Mouse (Mus musculus): ENCODE measurements around the gene Chka. TPM values are rescaled to one million over a fixed set of nuclear protein-coding genes. Genes with fewer than 3 reads are reported as not detected.
A peak's percentile ranks its signal among the peaks of the same experiment; 100 is the strongest.

Gene Chka
- polyA plus RNA-seq, 1 experiment from 2014 or later = 60.8 TPM

DNA sequence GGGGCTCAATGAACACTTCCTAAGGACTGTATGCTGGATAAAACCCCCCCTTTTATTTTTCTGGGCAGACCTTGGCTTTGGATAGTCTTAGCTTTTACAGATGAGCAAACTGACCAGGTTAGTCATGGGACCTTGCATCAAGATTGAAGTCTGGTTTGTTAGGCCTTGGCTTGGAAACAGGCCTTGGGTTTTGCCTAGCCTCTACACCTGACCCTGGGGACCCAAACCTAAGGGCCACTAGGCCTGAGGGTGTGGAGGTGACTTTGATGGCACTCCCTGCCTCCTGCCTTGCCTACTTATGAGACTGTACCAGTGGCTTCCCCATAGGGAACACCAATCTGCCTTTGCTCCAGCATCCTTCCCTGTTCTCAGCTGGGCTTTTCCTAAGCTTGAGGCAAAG lies 68.4 kb downstream of the Chka start:
- no peaks in the 10 kb centered on the region for H3K27me3 ChIP-seq (ENCODE audit: control insufficient read depth, insufficient read depth, low read length)
- no peaks in the 10 kb centered on the region for H3K4me1 ChIP-seq (ENCODE audit: control insufficient read depth, insufficient read depth, low read length)
- H3K9ac ChIP-seq (replicated peaks; ENCODE audit: low read depth, low read length) = no peak overlapping the region
- H3K36me3 ChIP-seq (ENCODE audit: control insufficient read depth, insufficient read depth, low read length) = no peaks in the 10 kb centered on the region
- ATAC-seq (ENCODE audit: insufficient number of reproducible peaks, insufficient read depth, low FRiP score, low read depth) = no peak
- H3K4me3 ChIP-seq (ENCODE audit: low read depth, low read length) = no peak overlapping the region
- H3K9me3 ChIP-seq (ENCODE audit: control insufficient read depth, low read depth, low read length) = no peaks in the 10 kb centered on the region
- H3K4me2 ChIP-seq (replicated peaks; ENCODE audit: low read depth, low read length) = no peak overlapping the region
- no peak overlapping the region for H3K27ac ChIP-seq (ENCODE audit: low read length)

GRCm38 (mm10) chr19:3922661-3923371 lies 71.2 kb downstream of the Chka start:
- Histone ChIP-seq H3K9me3 (ENCODE audit: control insufficient read depth, low read depth, low read length) (no peaks in the 10 kb centered on the region), H3K27me3 (ENCODE audit: control insufficient read depth, insufficient read depth, low read length) (no peaks in the 10 kb centered on the region), H3K9ac (replicated peaks; ENCODE audit: low read depth, low read length) (no peak overlapping the region), H3K27ac (ENCODE audit: low read length) (no peak overlapping the region), H3K36me3 (ENCODE audit: control insufficient read depth, insufficient read depth, low read length) (no peaks in the 10 kb centered on the region), H3K4me3 (ENCODE audit: low read depth, low read length) (no peak overlapping the region), H3K4me1 (ENCODE audit: control insufficient read depth, insufficient read depth, low read length) (no peaks in the 10 kb centered on the region), H3K4me2 (replicated peaks; ENCODE audit: low read depth, low read length) (no peak overlapping the region)
- WGBS = 53% methylated on average over 10 of the region's 10 CpGs
- no peak for ATAC-seq (ENCODE audit: insufficient number of reproducible peaks, insufficient read depth, low FRiP score, low read depth)

DNA sequence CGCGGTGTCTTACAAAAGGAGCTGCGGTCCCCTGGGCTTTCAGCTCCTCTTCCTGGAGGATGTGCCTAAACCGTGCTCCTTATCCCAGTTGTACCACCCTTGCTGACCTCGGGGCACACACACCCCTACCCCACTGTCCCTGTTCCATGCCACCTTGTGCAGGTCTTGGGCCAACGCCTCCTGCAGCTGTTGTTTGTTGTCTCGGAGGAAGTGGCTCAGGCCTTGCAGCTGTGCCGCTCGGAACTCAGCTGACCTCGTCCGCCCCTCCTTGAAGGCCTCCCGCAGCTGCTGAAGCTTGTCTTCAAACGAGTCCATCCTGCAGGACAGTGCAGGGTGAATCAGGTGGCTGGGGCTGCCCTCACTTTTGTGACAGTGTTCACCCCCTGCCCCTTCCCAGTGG lies 72.0 kb downstream of the Chka start:
- H3K27ac ChIP-seq (ENCODE audit: low read length) = peak overlapping the region; percentile 27
- no peaks in the 10 kb centered on the region for H3K27me3 ChIP-seq (ENCODE audit: control insufficient read depth, insufficient read depth, low read length)
- WGBS = 40% methylated on average over 13 of the region's 13 CpGs
- no peaks in the 10 kb centered on the region for H3K9me3 ChIP-seq (ENCODE audit: control insufficient read depth, low read depth, low read length)
- H3K4me2 ChIP-seq (replicated peaks; ENCODE audit: low read depth, low read length) = no peak overlapping the region
- ATAC-seq (ENCODE audit: insufficient number of reproducible peaks, insufficient read depth, low FRiP score, low read depth) = no peak
- H3K4me1 ChIP-seq (ENCODE audit: control insufficient read depth, insufficient read depth, low read length) = no peaks in the 10 kb centered on the region
- H3K9ac ChIP-seq (replicated peaks; ENCODE audit: low read depth, low read length) = no peak overlapping the region
- H3K4me3 ChIP-seq (ENCODE audit: low read depth, low read length) = no peak overlapping the region
- no peaks in the 10 kb centered on the region for H3K36me3 ChIP-seq (ENCODE audit: control insufficient read depth, insufficient read depth, low read length)

DNA sequence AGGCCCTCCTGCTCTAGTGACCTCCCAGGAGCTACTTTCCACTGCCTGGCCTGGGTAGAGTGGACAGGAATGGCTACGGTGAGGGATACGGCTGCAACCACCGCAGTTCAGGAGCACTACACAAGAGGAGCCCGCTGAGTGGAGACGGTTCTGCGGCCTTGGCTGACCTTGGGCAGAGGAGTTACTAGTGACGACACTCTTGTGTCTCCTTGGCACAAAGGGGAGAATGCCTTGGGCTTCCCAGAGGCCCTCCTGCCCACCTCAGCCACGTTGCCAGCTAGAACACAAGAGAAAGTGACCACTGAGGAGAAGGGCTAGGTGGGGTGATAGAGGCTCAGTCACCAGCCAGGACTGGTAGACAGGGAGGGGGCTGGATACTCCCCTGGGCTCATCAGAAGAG lies 72.6 kb downstream of the Chka start:
- no peak for ATAC-seq (ENCODE audit: insufficient number of reproducible peaks, insufficient read depth, low FRiP score, low read depth)
- H3K4me1 ChIP-seq (ENCODE audit: control insufficient read depth, insufficient read depth, low read length) = peaks cover 3% of the 10 kb centered on the region; the same call in 1 of the 2 replicates
- 78% methylated on average over 8 of the region's 8 CpGs for WGBS
- peak overlapping the region; percentile 27; the same call in 1 of the 2 replicates for H3K27ac ChIP-seq (ENCODE audit: low read length)
- no peaks in the 10 kb centered on the region for H3K9me3 ChIP-seq (ENCODE audit: control insufficient read depth, low read depth, low read length)
- H3K9ac ChIP-seq (replicated peaks; ENCODE audit: low read depth, low read length) = no peak overlapping the region
- no peaks in the 10 kb centered on the region for H3K36me3 ChIP-seq (ENCODE audit: control insufficient read depth, insufficient read depth, low read length)
- no peaks in the 10 kb centered on the region for H3K27me3 ChIP-seq (ENCODE audit: control insufficient read depth, insufficient read depth, low read length)
- H3K4me3 ChIP-seq (ENCODE audit: low read depth, low read length) = no peak overlapping the region
- no peak overlapping the region for H3K4me2 ChIP-seq (replicated peaks; ENCODE audit: low read depth, low read length)

GRCm38 (mm10) chr19:3924868-3925267 lies 73.3 kb downstream of the Chka start:
- Histone ChIP-seq H3K27ac (ENCODE audit: low read length) (no peak overlapping the region), H3K36me3 (ENCODE audit: control insufficient read depth, insufficient read depth, low read length) (no peaks in the 10 kb centered on the region), H3K9ac (replicated peaks; ENCODE audit: low read depth, low read length) (no peak overlapping the region), H3K4me2 (replicated peaks; ENCODE audit: low read depth, low read length) (no peak overlapping the region), H3K9me3 (ENCODE audit: control insufficient read depth, low read depth, low read length) (no peaks in the 10 kb centered on the region), H3K4me3 (ENCODE audit: low read depth, low read length) (no peak overlapping the region), H3K27me3 (ENCODE audit: control insufficient read depth, insufficient read depth, low read length) (no peaks in the 10 kb centered on the region), H3K4me1 (ENCODE audit: control insufficient read depth, insufficient read depth, low read length) (peaks cover 10% of the 10 kb centered on the region)
- ATAC-seq (ENCODE audit: insufficient number of reproducible peaks, insufficient read depth, low FRiP score, low read depth) = no peak
- 95% methylated on average over 7 of the region's 7 CpGs for WGBS

GRCm38 (mm10) chr19:3925859-3926258 lies 74.3 kb downstream of the Chka start:
- WGBS = 80% methylated on average over 6 of the region's 6 CpGs
- Histone ChIP-seq H3K9me3 (ENCODE audit: control insufficient read depth, low read depth, low read length) (no peaks in the 10 kb centered on the region), H3K4me2 (replicated peaks; ENCODE audit: low read depth, low read length) (no peak overlapping the region), H3K27me3 (ENCODE audit: control insufficient read depth, insufficient read depth, low read length) (no peaks in the 10 kb centered on the region), H3K4me1 (ENCODE audit: control insufficient read depth, insufficient read depth, low read length) (peaks cover 18% of the 10 kb centered on the region), H3K36me3 (ENCODE audit: control insufficient read depth, insufficient read depth, low read length) (no peaks in the 10 kb centered on the region), H3K27ac (ENCODE audit: low read length) (no peak overlapping the region), H3K9ac (replicated peaks; ENCODE audit: low read depth, low read length) (no peak overlapping the region), H3K4me3 (ENCODE audit: low read depth, low read length) (no peak overlapping the region)
- no peak for ATAC-seq (ENCODE audit: insufficient number of reproducible peaks, insufficient read depth, low FRiP score, low read depth)

- no peaks in the 10 kb centered on the region for H3K36me3 ChIP-seq (ENCODE audit: control insufficient read depth, insufficient read depth, low read length)
- H3K9ac ChIP-seq (replicated peaks; ENCODE audit: low read depth, low read length) = no peak overlapping the region; the same call in 1 of the 2 replicates
- peaks cover 18% of the 10 kb centered on the region for H3K4me1 ChIP-seq (ENCODE audit: control insufficient read depth, insufficient read depth, low read length)
- H3K9me3 ChIP-seq (ENCODE audit: control insufficient read depth, low read depth, low read length) = no peaks in the 10 kb centered on the region
- H3K4me2 ChIP-seq (replicated peaks; ENCODE audit: low read depth, low read length) = no peak overlapping the region
- WGBS = 58% methylated on average over 3 of the region's 3 CpGs
- H3K27ac ChIP-seq (ENCODE audit: low read length) = no peak overlapping the region
- no peak for ATAC-seq (ENCODE audit: insufficient number of reproducible peaks, insufficient read depth, low FRiP score, low read depth)
- H3K4me3 ChIP-seq (ENCODE audit: low read depth, low read length) = no peak overlapping the region
- H3K27me3 ChIP-seq (ENCODE audit: control insufficient read depth, insufficient read depth, low read length) = no peaks in the 10 kb centered on the region
These were observed 74.7 kb downstream of the Chka start for GRCm38 (mm10) chr19:3926279-3926678.

- Histone ChIP-seq H3K4me3 (ENCODE audit: low read depth, low read length) (no peak overlapping the region), H3K4me1 (ENCODE audit: control insufficient read depth, insufficient read depth, low read length) (peaks cover 18% of the 10 kb centered on the region), H3K27ac (ENCODE audit: low read length) (no peak overlapping the region), H3K4me2 (replicated peaks; ENCODE audit: low read depth, low read length) (no peak overlapping the region), H3K27me3 (ENCODE audit: control insufficient read depth, insufficient read depth, low read length) (no peaks in the 10 kb centered on the region), H3K9me3 (ENCODE audit: control insufficient read depth, low read depth, low read length) (no peaks in the 10 kb centered on the region), H3K36me3 (ENCODE audit: control insufficient read depth, insufficient read depth, low read length) (no peaks in the 10 kb centered on the region), H3K9ac (replicated peaks; ENCODE audit: low read depth, low read length) (no peak overlapping the region)
- ATAC-seq (ENCODE audit: insufficient number of reproducible peaks, insufficient read depth, low FRiP score, low read depth) = no peak
- WGBS = 70% methylated on average over 6 of the region's 6 CpGs
These were observed 75.1 kb downstream of the Chka start for GRCm38 (mm10) chr19:3926685-3927084.

GRCm38 (mm10) chr19:3927989-3928388 lies 76.4 kb downstream of the Chka start:
- peaks cover 18% of the 10 kb centered on the region for H3K4me1 ChIP-seq (ENCODE audit: control insufficient read depth, insufficient read depth, low read length)
- H3K9me3 ChIP-seq (ENCODE audit: control insufficient read depth, low read depth, low read length) = no peaks in the 10 kb centered on the region

More at GRCm38 (mm10) chr19:3927989-3928388, 76.4 kb downstream of the Chka start:
- Histone ChIP-seq H3K4me2 (replicated peaks; ENCODE audit: low read depth, low read length) (no peak overlapping the region), H3K4me3 (ENCODE audit: low read depth, low read length) (no peak overlapping the region), H3K36me3 (ENCODE audit: control insufficient read depth, insufficient read depth, low read length) (no peaks in the 10 kb centered on the region), H3K9ac (replicated peaks; ENCODE audit: low read depth, low read length) (no peak overlapping the region), H3K27ac (ENCODE audit: low read length) (no peak overlapping the region), H3K27me3 (ENCODE audit: control insufficient read depth, insufficient read depth, low read length) (no peaks in the 10 kb centered on the region)
- 85% methylated on average over 4 of the region's 4 CpGs for WGBS
- no peak for ATAC-seq (ENCODE audit: insufficient number of reproducible peaks, insufficient read depth, low FRiP score, low read depth)
